Mouse (Mus musculus): ENCODE data around the gene Srcin1. TPM values are rescaled to one million over a fixed set of nuclear protein-coding genes. Genes with fewer than 3 reads are reported as not detected.

Srcin1 gene
- polyA plus RNA-seq, 1 experiment from 2014 or later: not detected

GRCm38 (mm10) chr11:97511661-97512369, 64.2 kb downstream of the Srcin1 start:
- H3K4me1 ChIP-seq (ENCODE audit: control insufficient read depth, low read depth, low read length): peaks cover 4% of the 10 kb centered on the region; the same call in 1 of the 2 replicates
- H3K36me3 ChIP-seq (ENCODE audit: control insufficient read depth, insufficient read depth): no peaks in the 10 kb centered on the region
- ATAC-seq (ENCODE audit: low read depth): peak; percentile 54; the same call in 1 of the 2 replicates
- peak overlapping the region; percentile 43 for H3K4me3 ChIP-seq (ENCODE audit: low read depth, low read length)
- peak overlapping the region; percentile 55 for H3K4me2 ChIP-seq (ENCODE audit: low read depth, low read length)
- 22% methylated on average over 13 of the region's 13 CpGs for WGBS (ENCODE audit: insufficient replicate concordance)
- 0 out of 2 replicates have a peak overlapping the region, but pooled peaks have one; percentile 11 for H3K9ac ChIP-seq (ENCODE audit: low read depth, low read length)
- peak overlapping the region; percentile 46 for H3K27ac ChIP-seq (ENCODE audit: low read length)
- H3K27me3 ChIP-seq (ENCODE audit: control insufficient read depth, insufficient read depth, low read depth, low read length): no peaks in the 10 kb centered on the region; the same call in 1 of the 2 replicates
- no peaks in the 10 kb centered on the region for H3K9me3 ChIP-seq (replicated peaks; ENCODE audit: control insufficient read depth, low read length)

DNA sequence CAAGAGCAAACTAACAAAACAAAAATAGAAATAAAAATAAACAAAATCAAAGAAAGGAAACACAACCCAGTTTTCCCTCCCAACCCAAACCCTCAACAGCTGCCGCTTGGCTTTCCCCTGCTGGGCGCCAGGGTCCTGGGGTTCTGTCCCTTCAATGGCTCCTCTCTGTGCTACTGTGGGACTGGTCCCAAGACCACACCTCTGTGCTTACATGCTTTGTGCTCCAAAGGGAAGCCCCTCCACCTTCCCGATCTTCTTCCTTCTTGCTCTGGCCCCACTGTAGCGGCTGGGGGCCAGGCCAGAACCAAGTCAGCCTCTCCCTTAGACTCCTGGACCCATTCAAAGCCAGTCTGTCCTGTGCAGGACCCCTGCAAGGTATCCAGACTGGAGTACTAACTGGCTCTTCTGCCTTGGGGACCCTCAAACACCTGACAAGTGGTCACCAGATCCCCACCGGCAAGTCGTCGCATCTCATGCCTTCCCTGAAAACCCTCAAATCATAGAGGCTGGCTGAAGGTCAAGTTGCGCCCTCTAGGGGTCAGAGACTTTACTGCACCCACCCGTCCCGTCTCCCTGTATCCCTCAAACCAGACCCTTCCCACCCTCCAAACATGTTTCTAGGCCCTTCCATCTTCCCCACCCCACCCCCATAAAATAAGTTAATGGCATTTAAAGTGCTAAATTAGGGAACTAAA, 64.9 kb downstream of the Srcin1 start:
- Histone ChIP-seq H3K4me2 (ENCODE audit: low read depth, low read length) (peak overlapping the region; percentile 55), H3K27ac (ENCODE audit: low read length) (no peak overlapping the region; the same call in 1 of the 2 replicates), H3K27me3 (ENCODE audit: control insufficient read depth, insufficient read depth, low read depth, low read length) (no peaks in the 10 kb centered on the region; the same call in 1 of the 2 replicates), H3K4me1 (ENCODE audit: control insufficient read depth, low read depth, low read length) (peaks cover 4% of the 10 kb centered on the region; the same call in 1 of the 2 replicates), H3K9me3 (replicated peaks; ENCODE audit: control insufficient read depth, low read length) (no peaks in the 10 kb centered on the region), H3K9ac (ENCODE audit: low read depth, low read length) (no peak overlapping the region), H3K36me3 (ENCODE audit: control insufficient read depth, insufficient read depth) (no peaks in the 10 kb centered on the region), H3K4me3 (ENCODE audit: low read depth, low read length) (no peak overlapping the region; the same call in 1 of the 2 replicates)
- ATAC-seq (ENCODE audit: low read depth): peak; percentile 30
- 33% methylated on average over 10 of the region's 10 CpGs for WGBS (ENCODE audit: insufficient replicate concordance)

GRCm38 (mm10) chr11:97509715-97510485, 66.1 kb downstream of the Srcin1 start:
- Histone ChIP-seq H3K27me3 (ENCODE audit: control insufficient read depth, insufficient read depth, low read depth, low read length) (peaks cover 2% of the 10 kb centered on the region; the same call in 1 of the 2 replicates), H3K9ac (ENCODE audit: low read depth, low read length) (no peak overlapping the region), H3K27ac (ENCODE audit: low read length) (no peak overlapping the region), H3K9me3 (replicated peaks; ENCODE audit: control insufficient read depth, low read length) (no peaks in the 10 kb centered on the region), H3K36me3 (ENCODE audit: control insufficient read depth, insufficient read depth) (no peaks in the 10 kb centered on the region), H3K4me1 (ENCODE audit: control insufficient read depth, low read depth, low read length) (peaks cover 4% of the 10 kb centered on the region; the same call in 1 of the 2 replicates), H3K4me3 (ENCODE audit: low read depth, low read length) (no peak overlapping the region), H3K4me2 (ENCODE audit: low read depth, low read length) (no peak overlapping the region)
- WGBS (ENCODE audit: insufficient replicate concordance): 65% methylated on average over 24 of the region's 24 CpGs
- no peak for ATAC-seq (ENCODE audit: low read depth)

DNA sequence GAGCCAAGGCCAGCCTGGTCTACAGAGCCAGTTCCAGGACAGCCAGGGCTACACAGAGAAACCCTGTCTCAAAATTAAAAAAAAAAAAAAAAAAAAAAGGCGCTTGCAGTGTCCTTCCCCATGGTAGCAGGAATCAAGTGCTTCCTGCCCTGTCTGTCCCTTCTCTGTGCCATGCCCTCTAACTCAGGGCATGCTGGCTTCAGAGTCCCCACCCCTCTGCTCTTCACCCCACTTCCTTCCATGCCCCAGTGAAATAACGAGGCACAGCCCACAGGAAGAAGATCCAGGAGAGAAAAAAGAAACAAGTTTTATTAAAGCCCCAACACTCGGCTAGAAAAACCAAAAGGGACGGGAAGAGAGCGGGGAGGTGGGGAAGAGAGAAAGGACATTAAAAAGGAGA, 66.9 kb downstream of the Srcin1 start:
- H3K9me3 ChIP-seq (replicated peaks; ENCODE audit: control insufficient read depth, low read length): no peaks in the 10 kb centered on the region
- no peak overlapping the region for H3K4me3 ChIP-seq (ENCODE audit: low read depth, low read length)
- H3K9ac ChIP-seq (ENCODE audit: low read depth, low read length): no peak overlapping the region
- no peak overlapping the region for H3K4me2 ChIP-seq (ENCODE audit: low read depth, low read length)
- H3K27ac ChIP-seq (ENCODE audit: low read length): no peak overlapping the region
- H3K27me3 ChIP-seq (ENCODE audit: control insufficient read depth, insufficient read depth, low read depth, low read length): peaks cover 2% of the 10 kb centered on the region; the same call in 1 of the 2 replicates
- H3K36me3 ChIP-seq (ENCODE audit: control insufficient read depth, insufficient read depth): no peaks in the 10 kb centered on the region
- ATAC-seq (ENCODE audit: low read depth): no peak
- peaks cover 4% of the 10 kb centered on the region; the same call in 1 of the 2 replicates for H3K4me1 ChIP-seq (ENCODE audit: control insufficient read depth, low read depth, low read length)
- 33% methylated on average over 4 of the region's 5 CpGs for WGBS (ENCODE audit: insufficient replicate concordance)

DNA sequence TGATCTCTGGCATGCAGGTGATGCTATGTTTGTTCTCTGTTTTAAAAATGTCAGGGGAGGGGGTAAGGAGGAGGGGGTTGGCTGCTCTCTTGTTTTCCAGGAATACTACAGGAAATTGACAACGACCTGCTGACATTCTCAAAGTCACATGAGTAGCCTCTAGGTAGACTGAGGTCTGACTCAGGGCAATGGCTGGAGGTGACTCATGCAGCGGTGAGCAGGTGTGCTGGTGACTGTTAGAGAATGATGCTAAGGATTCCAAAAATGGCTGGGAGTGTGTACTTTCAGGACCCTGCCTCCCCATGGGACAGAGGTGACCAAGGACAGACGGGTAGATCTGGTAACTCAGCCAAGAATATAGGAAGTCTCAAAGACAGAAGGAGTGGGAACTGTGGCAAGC, 67.8 kb downstream of the Srcin1 start:
- Histone ChIP-seq H3K9ac (ENCODE audit: low read depth, low read length) (no peak overlapping the region), H3K4me2 (ENCODE audit: low read depth, low read length) (no peak overlapping the region), H3K4me1 (ENCODE audit: control insufficient read depth, low read depth, low read length) (peaks cover 4% of the 10 kb centered on the region; the same call in 1 of the 2 replicates), H3K4me3 (ENCODE audit: low read depth, low read length) (no peak overlapping the region), H3K36me3 (ENCODE audit: control insufficient read depth, insufficient read depth) (no peaks in the 10 kb centered on the region), H3K27me3 (ENCODE audit: control insufficient read depth, insufficient read depth, low read depth, low read length) (peaks cover 2% of the 10 kb centered on the region; the same call in 1 of the 2 replicates), H3K9me3 (replicated peaks; ENCODE audit: control insufficient read depth, low read length) (no peaks in the 10 kb centered on the region), H3K27ac (ENCODE audit: low read length) (no peak overlapping the region)
- ATAC-seq (ENCODE audit: low read depth): no peak
- 51% methylated on average over 3 of the region's 3 CpGs for WGBS (ENCODE audit: insufficient replicate concordance)

GRCm38 (mm10) chr11:97506331-97506730, 69.7 kb downstream of the Srcin1 start:
- Histone ChIP-seq H3K36me3 (ENCODE audit: control insufficient read depth, insufficient read depth) (no peaks in the 10 kb centered on the region; the same call in 1 of the 2 replicates), H3K4me3 (ENCODE audit: low read depth, low read length) (no peak overlapping the region), H3K4me2 (ENCODE audit: low read depth, low read length) (no peak overlapping the region), H3K27ac (ENCODE audit: low read length) (no peak overlapping the region), H3K9ac (ENCODE audit: low read depth, low read length) (no peak overlapping the region), H3K4me1 (ENCODE audit: control insufficient read depth, low read depth, low read length) (no peaks in the 10 kb centered on the region), H3K27me3 (ENCODE audit: control insufficient read depth, insufficient read depth, low read depth, low read length) (peaks cover 2% of the 10 kb centered on the region; the same call in 1 of the 2 replicates), H3K9me3 (replicated peaks; ENCODE audit: control insufficient read depth, low read length) (no peaks in the 10 kb centered on the region)
- 39% methylated on average over 8 of the region's 8 CpGs for WGBS (ENCODE audit: insufficient replicate concordance)
- ATAC-seq (ENCODE audit: low read depth): no peak

- H3K9ac ChIP-seq (ENCODE audit: low read depth, low read length): no peak overlapping the region
- WGBS (ENCODE audit: insufficient replicate concordance): 54% methylated on average over 4 of the region's 4 CpGs
- H3K4me1 ChIP-seq (ENCODE audit: control insufficient read depth, low read depth, low read length): no peaks in the 10 kb centered on the region
- no peak overlapping the region for H3K4me3 ChIP-seq (ENCODE audit: low read depth, low read length)
- H3K9me3 ChIP-seq (replicated peaks; ENCODE audit: control insufficient read depth, low read length): no peaks in the 10 kb centered on the region
- no peak overlapping the region for H3K27ac ChIP-seq (ENCODE audit: low read length)
- peaks cover 5% of the 10 kb centered on the region for H3K27me3 ChIP-seq (ENCODE audit: control insufficient read depth, insufficient read depth, low read depth, low read length)
- peaks cover 5% of the 10 kb centered on the region for H3K36me3 ChIP-seq (ENCODE audit: control insufficient read depth, insufficient read depth)
- H3K4me2 ChIP-seq (ENCODE audit: low read depth, low read length): no peak overlapping the region
- ATAC-seq (ENCODE audit: low read depth): no peak
Observed at GRCm38 (mm10) chr11:97505784-97506183, 70.2 kb downstream of the Srcin1 start.

DNA sequence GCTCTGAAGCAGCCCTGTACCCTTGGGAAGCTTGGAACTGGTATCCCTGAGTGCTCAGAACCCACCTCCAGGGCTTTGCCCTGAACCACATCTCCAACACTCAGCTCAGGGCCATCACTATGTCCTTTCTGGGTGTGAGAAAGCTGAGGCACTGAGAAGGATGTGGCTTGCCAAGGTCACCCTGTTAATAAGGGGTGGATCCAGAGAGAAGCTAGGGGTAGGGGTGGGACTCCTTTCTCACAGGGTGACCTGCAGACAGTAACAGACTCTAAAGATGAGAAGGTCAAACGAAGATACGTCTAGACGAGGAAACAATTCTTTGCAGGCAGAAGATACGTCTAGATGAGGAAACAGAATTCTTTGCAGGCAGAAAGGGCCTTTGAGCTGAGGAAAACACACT, 73.1 kb downstream of the Srcin1 start:
- Histone ChIP-seq H3K4me1 (ENCODE audit: control insufficient read depth, low read depth, low read length) (no peaks in the 10 kb centered on the region; the same call in 1 of the 2 replicates), H3K36me3 (ENCODE audit: control insufficient read depth, insufficient read depth) (peaks cover 21% of the 10 kb centered on the region), H3K27me3 (ENCODE audit: control insufficient read depth, insufficient read depth, low read depth, low read length) (peaks cover 11% of the 10 kb centered on the region), H3K4me2 (ENCODE audit: low read depth, low read length) (no peak overlapping the region), H3K9me3 (replicated peaks; ENCODE audit: control insufficient read depth, low read length) (no peaks in the 10 kb centered on the region), H3K4me3 (ENCODE audit: low read depth, low read length) (no peak overlapping the region), H3K9ac (ENCODE audit: low read depth, low read length) (no peak overlapping the region), H3K27ac (ENCODE audit: low read length) (no peak overlapping the region)
- WGBS (ENCODE audit: insufficient replicate concordance): 68% methylated on average over 4 of the region's 4 CpGs
- ATAC-seq (ENCODE audit: low read depth): no peak
